Mouse (Mus musculus) brain, embryonic 18.5 days (tissue): ENCODE results near the gene Zrsr2.

ENCODE experiments used
- DNase-seq: peaks from one replicate; pipeline ENCODE4 v3.0.0-alpha.2; 2012; ENCODE audit warnings: low read depth, low spot score

Gene Zrsr2

DNA sequence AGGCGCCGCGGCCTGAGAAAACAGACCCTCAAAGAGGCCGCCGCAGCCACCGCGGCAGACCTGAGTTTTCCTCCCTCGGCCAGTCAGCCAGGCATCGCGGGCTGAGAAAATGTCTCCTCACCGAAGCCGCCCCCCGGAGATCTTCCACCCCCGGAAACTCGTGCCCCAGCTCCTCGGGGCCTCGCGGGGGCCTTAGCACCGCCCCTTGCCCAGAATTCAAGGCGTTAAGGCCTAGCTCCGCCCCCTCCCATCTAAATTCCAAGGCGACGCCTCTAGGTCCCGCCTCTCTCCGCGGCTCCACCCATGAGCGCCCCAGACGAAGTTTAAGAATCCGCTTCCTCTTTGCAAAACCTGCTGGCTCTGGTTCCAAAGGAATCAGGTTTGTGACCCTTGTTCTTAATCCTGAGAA lies at the start of gene Zrsr2:
TSS of gene Zrsr2 (minus strand) at position 195 of the 409 bp plus-strand sequence.
- peak; percentile 64 for DNase-seq

GRCm38 (mm10) chrX:164004809-164005208 lies 46.3 kb upstream of the Zrsr2 start:
- DNase-seq: no peak

- no peak for DNase-seq
These were observed 41.4 kb upstream of the Zrsr2 start for GRCm38 (mm10) chrX:163999848-164000247.

- DNase-seq: no peak
These were observed 38.3 kb upstream of the Zrsr2 start for GRCm38 (mm10) chrX:163996754-163997153.

GRCm38 (mm10) chrX:163987718-163988374 lies 29.4 kb upstream of the Zrsr2 start:
- no peak for DNase-seq

DNA sequence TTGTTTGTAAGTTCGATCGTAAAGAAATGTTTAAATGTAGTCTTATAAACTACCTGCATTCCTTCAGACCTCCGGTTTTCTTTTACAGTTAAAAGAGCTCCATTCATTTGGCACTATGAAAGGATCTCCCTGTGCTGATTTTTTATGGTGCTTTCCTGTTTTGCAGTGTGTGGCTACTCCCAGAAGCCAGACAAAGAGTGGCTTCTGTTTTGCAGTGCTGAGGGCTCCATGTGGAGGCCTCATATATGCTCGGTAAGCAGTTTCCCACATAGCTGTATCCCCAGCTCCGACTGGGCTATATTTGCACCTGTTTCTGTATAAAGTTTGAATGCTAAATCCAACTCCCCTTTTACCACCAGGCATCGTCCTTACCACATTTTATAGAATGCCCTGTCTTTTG lies 23.7 kb upstream of the Zrsr2 start:
- no peak for DNase-seq

DNA sequence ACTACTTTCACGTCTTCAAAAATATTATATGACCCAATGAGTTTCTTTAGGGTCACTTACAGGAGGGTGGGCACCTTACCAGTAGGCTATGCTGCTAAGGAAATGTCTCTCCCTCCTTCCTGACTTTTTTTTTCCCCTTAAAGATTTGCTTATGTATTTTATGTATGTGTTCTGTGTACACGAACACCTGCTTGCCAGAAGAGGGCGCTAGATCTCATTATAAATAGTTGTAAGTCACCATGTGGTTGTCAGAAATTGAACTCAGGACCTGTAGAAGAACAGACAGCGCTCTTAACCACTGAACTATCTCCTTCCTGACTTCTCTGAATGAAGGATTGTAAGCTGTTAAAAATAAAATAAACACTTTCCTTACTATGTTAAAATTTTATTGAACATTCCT lies 23.0 kb upstream of the Zrsr2 start:
- DNase-seq: no peak

DNA sequence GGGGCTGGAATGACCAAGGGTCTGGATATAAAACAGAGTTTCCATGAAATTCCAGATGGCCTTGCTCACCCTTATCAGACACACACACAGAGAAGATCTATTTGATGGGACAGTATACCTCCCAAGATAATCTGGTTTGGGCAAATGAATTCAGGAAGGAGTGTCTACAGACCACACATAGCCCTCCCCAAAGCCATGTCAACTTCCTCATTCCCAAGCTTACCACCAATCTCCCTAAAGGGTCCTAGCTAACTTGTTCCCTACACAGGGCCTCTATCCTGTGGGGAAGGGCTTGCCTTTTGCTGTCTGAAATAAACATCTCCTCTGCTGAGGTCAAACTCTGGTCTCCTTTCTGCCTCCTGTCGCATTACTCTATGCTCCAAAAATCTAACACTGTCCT lies 22.6 kb upstream of the Zrsr2 start:
- no peak for DNase-seq

- DNase-seq: peak; percentile 32
These were observed 526 bp downstream of the Zrsr2 start for GRCm38 (mm10) chrX:163957803-163958466.

GRCm38 (mm10) chrX:163957381-163957780 lies 1.1 kb downstream of the Zrsr2 start:
- no peak for DNase-seq

GRCm38 (mm10) chrX:163951618-163952017 lies 6.8 kb downstream of the Zrsr2 start:
- no peak for DNase-seq

- no peak for DNase-seq
These were observed 14.1 kb downstream of the Zrsr2 start for GRCm38 (mm10) chrX:163944381-163944780.

GRCm38 (mm10) chrX:163938587-163938986 lies 19.9 kb downstream of the Zrsr2 start:
- no peak for DNase-seq

GRCm38 (mm10) chrX:163934731-163935130 lies 23.7 kb downstream of the Zrsr2 start:
- DNase-seq: no peak

DNA sequence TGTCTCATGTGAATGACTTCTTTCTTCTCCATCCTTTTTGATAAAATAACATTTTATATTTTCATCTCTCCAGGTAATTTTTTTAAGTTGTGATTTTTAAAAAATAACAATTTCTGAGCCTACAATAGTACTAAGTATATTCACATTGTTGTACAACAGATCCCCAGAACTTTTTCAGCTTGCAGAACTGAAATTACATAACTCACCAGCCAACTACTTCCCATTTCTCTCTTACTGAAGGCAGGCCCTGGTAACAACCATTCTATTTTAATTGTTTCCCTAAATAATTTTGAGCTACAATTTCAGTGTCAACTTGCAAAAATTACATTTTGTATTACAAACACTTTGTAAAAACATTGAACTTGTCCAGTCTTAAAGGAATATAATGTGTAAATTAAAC lies 28.9 kb downstream of the Zrsr2 start:
- no peak for DNase-seq

GRCm38 (mm10) chrX:163912791-163913190 lies 45.7 kb downstream of the Zrsr2 start:
- DNase-seq: no peak

DNA sequence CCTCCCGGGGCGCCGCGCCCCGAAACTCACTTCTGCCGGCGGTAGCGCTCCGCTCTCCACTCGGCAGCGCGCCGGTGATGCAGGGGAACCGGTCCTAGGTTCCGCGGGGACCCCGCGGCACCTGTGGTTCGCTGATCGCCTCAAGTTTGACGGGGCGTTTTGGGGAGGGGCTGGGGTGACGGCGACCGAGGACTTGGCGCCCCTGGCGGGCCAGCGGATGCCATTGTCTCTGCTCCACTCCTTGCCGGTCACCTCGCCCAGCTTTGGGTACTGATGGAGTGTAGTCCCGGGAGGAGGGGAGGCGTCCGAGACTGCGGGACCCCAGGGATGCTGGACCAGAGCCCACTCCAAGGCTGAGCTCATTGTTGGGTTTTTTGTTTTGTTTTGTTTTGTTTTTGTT lies 49.1 kb downstream of the Zrsr2 start:
- no peak for DNase-seq

DNA sequence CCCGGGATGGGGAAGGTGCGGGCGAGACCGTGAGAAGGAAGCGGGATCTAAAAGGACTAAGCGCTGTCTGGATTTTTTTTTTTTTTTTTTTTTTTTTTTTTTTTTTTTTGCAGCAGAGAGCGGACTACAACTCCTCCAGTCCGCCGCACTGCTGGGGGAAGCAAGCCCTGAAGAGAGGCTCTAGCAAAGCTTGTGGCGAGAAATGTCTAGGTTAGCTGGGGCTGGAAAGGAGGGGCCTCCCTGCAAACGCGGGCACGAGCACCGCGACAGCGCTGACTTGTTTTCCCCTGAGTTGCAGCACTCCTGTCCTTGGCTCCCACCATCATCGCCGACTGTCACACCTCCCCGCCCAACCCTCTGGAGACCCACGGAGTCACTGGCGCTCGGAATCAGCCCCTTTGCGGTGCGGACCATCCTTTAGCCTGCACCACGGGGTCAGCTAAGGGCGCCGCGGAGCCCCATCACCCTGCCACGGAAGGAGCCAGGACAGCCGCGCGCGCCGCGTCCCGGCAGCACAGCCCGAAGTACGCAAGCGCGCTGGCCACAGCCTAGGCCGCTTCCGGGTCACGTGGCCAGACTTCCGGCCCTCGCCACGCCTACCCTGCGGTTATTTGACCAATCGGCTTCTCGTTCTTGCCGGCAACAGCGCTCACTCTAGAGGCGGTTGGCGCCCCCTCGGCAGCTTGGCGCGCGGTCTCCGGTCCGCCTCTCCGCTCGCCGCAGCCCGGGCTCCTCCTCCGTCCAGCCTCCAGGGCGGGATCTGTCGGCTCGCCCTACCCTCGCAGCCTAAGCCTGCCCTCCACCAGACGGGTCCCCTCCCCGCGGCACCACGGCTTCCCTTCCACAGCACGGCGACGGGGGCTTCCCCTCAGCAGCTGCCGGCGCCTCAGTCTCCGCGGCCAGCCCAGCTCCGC lies 49.9 kb downstream of the Zrsr2 start, which contains the start of gene Ap1s2:
TSS of gene Ap1s2 (plus strand) at position 681 of the 914 bp plus-strand sequence.
- DNase-seq: peak; percentile 85

GRCm38 (mm10) chrX:163908003-163908336 lies 50.5 kb downstream of the Zrsr2 start:
- DNase-seq: no peak

DNA sequence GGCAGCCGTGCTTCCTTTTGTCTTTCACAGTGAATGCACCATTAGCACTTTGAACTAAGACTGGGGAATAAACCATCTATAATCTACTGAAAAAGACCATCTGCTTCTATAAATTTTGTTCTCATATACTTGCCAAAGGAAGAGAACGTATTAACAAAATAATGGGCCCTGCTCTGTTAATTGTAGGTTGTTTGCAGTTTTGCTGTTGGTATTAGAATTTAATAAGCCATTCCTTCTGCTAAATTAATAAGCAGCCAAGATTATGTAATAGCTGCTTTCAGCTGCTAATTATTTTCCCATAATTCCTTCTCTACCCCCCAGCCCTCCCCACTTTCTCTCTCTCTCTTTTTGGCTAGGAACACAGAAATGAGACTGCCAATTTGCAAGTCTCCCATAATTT lies 51.6 kb downstream of the Zrsr2 start:
- no peak for DNase-seq

DNA sequence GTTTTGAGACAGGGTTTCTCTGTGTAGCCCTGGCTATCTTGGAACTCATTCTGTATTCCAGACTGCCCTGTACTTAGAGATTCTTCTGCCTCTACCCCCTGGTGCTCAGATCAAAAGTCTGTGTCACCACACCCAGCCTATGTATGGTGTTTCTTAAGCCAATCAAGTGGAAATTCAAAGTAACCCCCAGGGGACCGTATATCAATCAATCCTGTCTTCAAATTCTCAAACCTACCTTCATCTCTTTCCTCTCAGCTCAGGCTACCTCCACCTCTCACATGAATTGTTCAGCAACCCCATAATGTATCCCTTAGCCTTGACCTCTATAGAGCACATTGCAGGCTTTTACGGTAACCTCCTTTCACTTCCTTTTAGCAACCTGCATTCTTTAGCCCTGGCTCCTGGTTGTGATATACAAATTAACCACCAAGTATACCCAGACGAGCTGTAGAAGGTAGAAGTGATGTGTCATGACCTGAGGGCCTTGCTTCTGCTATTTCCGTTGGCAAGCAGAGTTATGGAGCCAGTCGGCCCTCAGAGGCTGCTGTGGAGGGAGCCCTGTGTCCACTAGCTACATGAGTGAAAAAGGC lies 58.9 kb downstream of the Zrsr2 start:
- no peak for DNase-seq

GRCm38 (mm10) chrX:163897354-163897753 lies 61.1 kb downstream of the Zrsr2 start:
- DNase-seq: no peak
